Mouse (Mus musculus) MEL (cell line): ENCODE data around the gene Oas3.
"Not testable (repeated sequence)": the region's sequence is repeated elsewhere in the genome, so short reads cannot be mapped to it uniquely, and the experiment has no call there.

ENCODE experiments used
- CTCF ChIP-seq, 3 experiments: IDR thresholded peaks in 2 of 3; conservative IDR thresholded peaks in 1 of 3; 2 replicates each; pipeline ENCODE4 v1.5.1; 2011 to 2012; ENCODE audit warnings: low read length in 3 of 3, low read depth in 2 of 3, mild to moderate bottlenecking in 2 of 3, improper control_type of control experiment in 1 of 3, inconsistent platforms in 1 of 3, mixed read lengths in 1 of 3, moderate library complexity in 1 of 3; ENCODE audit not compliant: control insufficient read depth in 1 of 3, insufficient read depth in 1 of 3, poor library complexity in 1 of 3, severe bottlenecking in 1 of 3
- GABPA ChIP-seq: IDR thresholded peaks from 2 replicates; pipeline ENCODE4 v1.6.1; 2012; ENCODE audit warnings: low read depth, mild to moderate bottlenecking, inconsistent platforms, low read length, improper control_type of control experiment, moderate library complexity
- JUND ChIP-seq: IDR thresholded peaks from 2 replicates; pipeline ENCODE4 v1.6.1; 2011; ENCODE audit warnings: low read depth, mild to moderate bottlenecking, improper control_type of control experiment, low read length
- KAT2A ChIP-seq: conservative IDR thresholded peaks from 2 replicates; pipeline ENCODE4 v1.6.1; 2012; ENCODE audit warnings: low read depth, low read length, improper control_type of control experiment, inconsistent platforms
- MAFK ChIP-seq: IDR thresholded peaks from 2 replicates; pipeline ENCODE4 v1.6.1; 2011; ENCODE audit warnings: low read depth, mild to moderate bottlenecking, low read length, improper control_type of control experiment, borderline replicate concordance
- MAX ChIP-seq: IDR thresholded peaks from 2 replicates; pipeline ENCODE4 v1.6.1; 2011; ENCODE audit warnings: low read length, improper control_type of control experiment
- MAZ ChIP-seq: IDR thresholded peaks from 2 replicates; pipeline ENCODE4 v1.6.1; 2012; ENCODE audit warnings: low read depth, mild to moderate bottlenecking, inconsistent platforms, low read length, improper control_type of control experiment
- POLR2A ChIP-seq, 2 experiments: IDR thresholded peaks; 2 replicates each; pipeline ENCODE4 v1.6.1; 2011 to 2012; ENCODE audit warnings: low read length in 2 of 2, mild to moderate bottlenecking in 2 of 2, control low read depth in 1 of 2, improper control_type of control experiment in 1 of 2, low read depth in 1 of 2, moderate library complexity in 1 of 2; ENCODE audit not compliant: control insufficient read depth in 1 of 2, insufficient read depth in 1 of 2, poor library complexity in 1 of 2
- RAD21 ChIP-seq: IDR thresholded peaks from 2 replicates; pipeline ENCODE4 v1.6.1; 2011; ENCODE audit warnings: mild to moderate bottlenecking, low read depth, low read length, improper control_type of control experiment
- SIN3A ChIP-seq: IDR thresholded peaks from 2 replicates; pipeline ENCODE4 v1.6.1; 2012; ENCODE audit warnings: low read length, improper control_type of control experiment, inconsistent platforms
- SMC3 ChIP-seq: IDR thresholded peaks from 2 replicates; pipeline ENCODE4 v1.6.1; 2011; ENCODE audit warnings: low read depth, low read length, improper control_type of control experiment
- TAL1 ChIP-seq: IDR thresholded peaks from 2 replicates; pipeline ENCODE4 v1.6.1; 2012; ENCODE audit warnings: mild to moderate bottlenecking, inconsistent platforms, low read length, moderate library complexity, mixed read lengths
- TCF12 ChIP-seq: IDR thresholded peaks from 2 replicates; pipeline ENCODE4 v1.6.1; 2014; ENCODE audit warnings: low read depth, mild to moderate bottlenecking, inconsistent platforms, low read length, improper control_type of control experiment, moderate library complexity

DNA sequence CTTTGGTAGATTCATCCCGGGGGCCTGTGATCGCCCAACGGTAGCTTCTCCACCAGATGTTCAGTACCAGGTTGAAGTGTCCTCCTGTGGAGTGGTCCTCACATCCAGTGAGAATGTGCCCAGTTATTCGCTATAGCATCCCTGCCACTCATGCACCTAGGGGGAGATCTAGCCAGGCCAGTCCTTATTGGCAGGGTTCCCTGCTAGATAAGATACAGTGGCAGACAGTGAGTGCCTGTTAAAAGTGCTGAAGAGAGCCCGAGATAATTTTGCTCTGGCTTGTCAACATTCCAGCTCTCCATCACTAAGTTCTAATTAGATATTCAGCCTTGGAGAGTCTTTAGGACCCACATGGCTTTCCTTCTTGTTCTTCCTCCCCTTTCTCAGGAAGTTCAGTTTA, 20.7 kb upstream of the Oas3 start:
- not testable (repeated sequence) for TF ChIP-seq KAT2A; SMC3; RAD21; CTCF (IDR thresholded peaks at IDR 0.05 in 2 of 3, conservative IDR thresholded peaks at IDR 0.05 in 1 of 3; ENCODE audit: control insufficient read depth in 1 of 3, insufficient read depth in 1 of 3, low read depth in 2 of 3, low read length in 3 of 3, poor library complexity in 1 of 3, severe bottlenecking in 1 of 3); POLR2A (IDR thresholded peaks at IDR 0.05; ENCODE audit: control insufficient read depth in 1 of 2, insufficient read depth in 1 of 2, low read depth in 1 of 2, low read length in 2 of 2, poor library complexity in 1 of 2); MAX; MAZ; GABPA; SIN3A; TCF12; TAL1; MAFK; JUND
